Mouse (Mus musculus): ENCODE results near the gene Clcn6. TPM values are rescaled to one million over a fixed set of nuclear protein-coding genes. Genes with fewer than 3 reads are reported as not detected.

Gene Clcn6
- polyA plus RNA-seq, 1 experiment from 2014 or later: 5.8 TPM

GRCm38 (mm10) chr4:148004361-148004760, 34.3 kb downstream of the Clcn6 start:
- Histone ChIP-seq H3K27ac (replicated peaks) (no peak overlapping the region), H3K4me2 (no peak overlapping the region), H3K9me3 (no peaks in the 10 kb centered on the region), H3K36me3 (peaks cover 56% of the 10 kb centered on the region), H3K4me1 (peaks cover 14% of the 10 kb centered on the region), H3K27me3 (replicated peaks) (no peaks in the 10 kb centered on the region; the same call in 1 of the 2 replicates), H3K4me3 (no peak overlapping the region), H3K9ac (no peak overlapping the region)
- WGBS: 73% methylated on average over 7 of the region's 7 CpGs
- no peak for ATAC-seq (ENCODE audit: extremely low read depth, insufficient number of reproducible peaks, low FRiP score, low TSS enrichment)

- no peak overlapping the region for H3K27ac ChIP-seq (replicated peaks)
- H3K27me3 ChIP-seq (replicated peaks): peaks cover 8% of the 10 kb centered on the region; the same call in 1 of the 2 replicates
- no peaks in the 10 kb centered on the region for H3K9me3 ChIP-seq
- H3K36me3 ChIP-seq: peaks cover 31% of the 10 kb centered on the region
- H3K4me2 ChIP-seq: peak overlapping the region; percentile 29
- ATAC-seq (ENCODE audit: extremely low read depth, insufficient number of reproducible peaks, low FRiP score, low TSS enrichment): no peak
- 0 out of 2 replicates have a peak overlapping the region, but pooled peaks have one; percentile 61 for H3K9ac ChIP-seq
- peak overlapping the region; percentile 37 for H3K4me3 ChIP-seq
- WGBS: 30% methylated on average over 8 of the region's 8 CpGs
- H3K4me1 ChIP-seq: peaks cover 19% of the 10 kb centered on the region
These were observed 36.8 kb downstream of the Clcn6 start for GRCm38 (mm10) chr4:148001866-148002265.

GRCm38 (mm10) chr4:148001013-148001789, 37.4 kb downstream of the Clcn6 start:
- peaks cover 8% of the 10 kb centered on the region; the same call in 1 of the 2 replicates for H3K27me3 ChIP-seq (replicated peaks)
- peaks cover 25% of the 10 kb centered on the region for H3K36me3 ChIP-seq
- peak overlapping the region; percentile 29 for H3K4me2 ChIP-seq
- WGBS: 67% methylated on average over 17 of the region's 17 CpGs
- no peak for ATAC-seq (ENCODE audit: extremely low read depth, insufficient number of reproducible peaks, low FRiP score, low TSS enrichment)
- peak overlapping the region; percentile 37 for H3K4me3 ChIP-seq
- peak overlapping the region; percentile 61 for H3K9ac ChIP-seq
- H3K27ac ChIP-seq (replicated peaks): peak overlapping the region; percentile 67
- peaks cover 19% of the 10 kb centered on the region for H3K4me1 ChIP-seq
- no peaks in the 10 kb centered on the region for H3K9me3 ChIP-seq

GRCm38 (mm10) chr4:148000202-148000772, 38.3 kb downstream of the Clcn6 start, which contains the start of gene Nppa:
Gene Nppa (plus strand): TSS chr4:148000722.
- Histone ChIP-seq H3K9me3 (no peaks in the 10 kb centered on the region), H3K27ac (replicated peaks) (peak within 1 kb of the TSS; percentile 67), H3K4me3 (peak within 1 kb of the TSS; percentile 37), H3K4me1 (peaks cover 19% of the 10 kb centered on the region), H3K27me3 (replicated peaks) (peaks cover 9% of the 10 kb centered on the region), H3K36me3 (peaks cover 16% of the 10 kb centered on the region), H3K9ac (peak within 1 kb of the TSS; percentile 61), H3K4me2 (peak within 1 kb of the TSS; percentile 29)
- 19% methylated on average over 12 of the region's 12 CpGs for WGBS
- peak; percentile 59; the same call in 1 of the 2 replicates for ATAC-seq (ENCODE audit: extremely low read depth, insufficient number of reproducible peaks, low FRiP score, low TSS enrichment)

GRCm38 (mm10) chr4:147995311-147995710, 43.3 kb downstream of the Clcn6 start:
- ATAC-seq (ENCODE audit: extremely low read depth, insufficient number of reproducible peaks, low FRiP score, low TSS enrichment): no peak
- Histone ChIP-seq H3K4me1 (peaks cover 15% of the 10 kb centered on the region), H3K36me3 (no peaks in the 10 kb centered on the region), H3K27ac (replicated peaks) (no peak overlapping the region), H3K4me2 (no peak overlapping the region), H3K27me3 (replicated peaks) (peaks cover 17% of the 10 kb centered on the region), H3K4me3 (no peak overlapping the region), H3K9me3 (no peaks in the 10 kb centered on the region), H3K9ac (no peak overlapping the region)
- WGBS: 80% methylated on average over 3 of the region's 3 CpGs

GRCm38 (mm10) chr4:147993571-147994095, 45.0 kb downstream of the Clcn6 start:
- Histone ChIP-seq H3K27me3 (replicated peaks) (peaks cover 17% of the 10 kb centered on the region), H3K9ac (no peak overlapping the region), H3K27ac (replicated peaks) (no peak overlapping the region), H3K4me3 (no peak overlapping the region), H3K4me2 (no peak overlapping the region), H3K36me3 (no peaks in the 10 kb centered on the region), H3K9me3 (no peaks in the 10 kb centered on the region), H3K4me1 (no peaks in the 10 kb centered on the region)
- no peak for ATAC-seq (ENCODE audit: extremely low read depth, insufficient number of reproducible peaks, low FRiP score, low TSS enrichment)
- WGBS: 53% methylated on average over 7 of the region's 7 CpGs

- peak within 1 kb of the TSS; percentile 54 for H3K4me3 ChIP-seq
- 13% methylated on average over 20 of the region's 20 CpGs for WGBS
- H3K27me3 ChIP-seq (replicated peaks): peaks cover 27% of the 10 kb centered on the region
- peak within 1 kb of the TSS; percentile 66 for H3K4me2 ChIP-seq
- ATAC-seq (ENCODE audit: extremely low read depth, insufficient number of reproducible peaks, low FRiP score, low TSS enrichment): peak; percentile 82
- no peaks in the 10 kb centered on the region for H3K36me3 ChIP-seq
- H3K9me3 ChIP-seq: no peaks in the 10 kb centered on the region
- H3K4me1 ChIP-seq: peaks cover 25% of the 10 kb centered on the region
- peak within 1 kb of the TSS; percentile 82 for H3K9ac ChIP-seq
- peak within 1 kb of the TSS; percentile 86 for H3K27ac ChIP-seq (replicated peaks)
These were observed 53.2 kb downstream of the Clcn6 start, which contains the start of gene Nppb for GRCm38 (mm10) chr4:147985205-147986132. Gene Nppb (plus strand): TSS chr4:147985788.

GRCm38 (mm10) chr4:147979441-147979860, 59.2 kb downstream of the Clcn6 start:
- Histone ChIP-seq H3K9me3 (no peaks in the 10 kb centered on the region), H3K4me3 (no peak overlapping the region), H3K27me3 (replicated peaks) (peaks cover 33% of the 10 kb centered on the region), H3K4me1 (no peaks in the 10 kb centered on the region), H3K9ac (no peak overlapping the region), H3K4me2 (no peak overlapping the region), H3K36me3 (no peaks in the 10 kb centered on the region), H3K27ac (replicated peaks) (no peak overlapping the region)
- 70% methylated on average over 7 of the region's 7 CpGs for WGBS
- ATAC-seq (ENCODE audit: extremely low read depth, insufficient number of reproducible peaks, low FRiP score, low TSS enrichment): no peak

GRCm38 (mm10) chr4:147978391-147978790, 60.2 kb downstream of the Clcn6 start:
- H3K9ac ChIP-seq: no peak overlapping the region
- no peak overlapping the region for H3K27ac ChIP-seq (replicated peaks)
- no peaks in the 10 kb centered on the region for H3K36me3 ChIP-seq
- 83% methylated on average over 6 of the region's 6 CpGs for WGBS
- H3K9me3 ChIP-seq: no peaks in the 10 kb centered on the region
- H3K4me3 ChIP-seq: no peak overlapping the region
- H3K27me3 ChIP-seq (replicated peaks): peaks cover 34% of the 10 kb centered on the region
- H3K4me2 ChIP-seq: no peak overlapping the region
- ATAC-seq (ENCODE audit: extremely low read depth, insufficient number of reproducible peaks, low FRiP score, low TSS enrichment): no peak
- no peaks in the 10 kb centered on the region for H3K4me1 ChIP-seq

GRCm38 (mm10) chr4:147977726-147978125, 60.9 kb downstream of the Clcn6 start:
- H3K4me2 ChIP-seq: no peak overlapping the region
- H3K4me1 ChIP-seq: no peaks in the 10 kb centered on the region
- ATAC-seq (ENCODE audit: extremely low read depth, insufficient number of reproducible peaks, low FRiP score, low TSS enrichment): no peak
- peaks cover 37% of the 10 kb centered on the region for H3K27me3 ChIP-seq (replicated peaks)
- no peaks in the 10 kb centered on the region for H3K36me3 ChIP-seq
- H3K9ac ChIP-seq: no peak overlapping the region
- H3K9me3 ChIP-seq: no peaks in the 10 kb centered on the region
- no peak overlapping the region for H3K4me3 ChIP-seq
- H3K27ac ChIP-seq (replicated peaks): no peak overlapping the region
- WGBS: 72% methylated on average over 4 of the region's 4 CpGs

Data from heart, embryonic 13.5 days (tissue).